Mouse (Mus musculus) layer of hippocampus, postnatal 36 days (tissue): ENCODE measurements around the gene 9430097D07Rik. TPM values are rescaled to one million over a fixed set of nuclear protein-coding genes. Genes with fewer than 3 reads are reported as not detected.
A peak's percentile ranks its signal among the peaks of the same experiment; 100 is the strongest.

Experiments
- DNase-seq, 2 experiments: peaks; one replicate each; pipeline ENCODE4 v3.0.0; 2022
- total RNA-seq, 2 experiments: library from RNA; stranded (reverse); gene quantifications; 2 replicates each; pipeline ENCODE4 v1.2.3; 2021

The 9430097D07Rik gene
- total RNA-seq, 2 experiments from 2014 or later: 0.37 to 1.0 TPM

DNA sequence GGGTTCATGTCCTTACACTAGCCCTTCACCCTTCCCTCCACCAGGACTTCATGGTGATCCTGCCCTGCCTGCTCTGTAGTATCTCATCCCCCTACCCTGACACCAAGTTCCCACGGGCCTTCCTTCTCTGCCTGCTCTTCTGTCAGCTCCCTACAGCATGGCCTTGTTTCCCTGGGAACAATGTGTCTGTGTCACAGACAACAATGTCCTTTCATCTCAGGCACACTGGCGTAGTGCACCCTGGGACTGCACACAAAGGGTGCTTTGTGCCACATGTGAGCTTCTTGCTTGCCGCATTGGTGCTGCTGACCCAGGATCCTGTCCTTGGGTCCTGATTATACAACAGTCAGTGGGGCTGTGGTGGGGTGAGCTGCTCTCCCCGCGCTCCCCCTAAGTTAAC is 15.9 kb downstream of the 9430097D07Rik start:
- DNase-seq: peak; percentile 53 to 57

DNA sequence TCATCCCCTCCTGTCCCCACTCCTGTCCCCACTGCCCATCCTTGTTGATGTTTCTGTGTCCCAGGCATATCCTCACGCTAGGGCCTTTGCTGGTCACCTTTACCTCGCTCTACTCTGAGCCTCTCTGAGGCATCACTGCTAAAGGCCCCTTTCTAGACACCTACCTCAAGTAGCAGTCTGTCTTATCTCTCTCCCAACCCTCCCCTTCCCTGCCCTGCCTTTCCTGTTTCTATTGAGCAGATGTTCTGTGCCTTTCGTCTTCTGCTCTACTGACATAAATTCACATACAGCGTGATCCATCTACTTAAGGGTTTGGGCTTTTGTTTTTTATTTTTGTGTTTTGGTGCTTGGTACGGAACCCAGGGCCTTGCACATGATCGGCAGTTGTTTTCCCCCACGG is 19.5 kb downstream of the 9430097D07Rik start:
- DNase-seq: no peak

DNA sequence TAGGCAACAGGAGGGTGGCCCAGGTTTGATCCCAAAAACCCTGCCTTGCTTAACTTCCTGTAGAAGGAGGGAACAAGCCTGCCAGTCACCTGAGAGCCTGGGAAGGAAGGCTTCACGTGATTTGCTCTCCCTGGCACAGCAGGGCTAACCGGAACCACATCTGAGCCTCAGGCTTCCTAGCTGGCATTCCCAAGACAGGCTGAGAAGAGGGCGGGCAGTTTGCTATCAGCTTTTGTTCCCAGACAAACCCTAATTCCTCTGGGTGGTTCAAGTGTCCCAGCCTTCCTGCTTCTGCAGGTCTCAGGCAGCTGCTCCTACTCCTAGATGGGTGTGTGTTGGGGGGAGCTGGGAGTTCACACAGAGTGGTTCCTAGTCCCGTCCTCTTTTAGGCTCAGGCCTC is 20.0 kb downstream of the 9430097D07Rik start:
- no peak for DNase-seq

DNA sequence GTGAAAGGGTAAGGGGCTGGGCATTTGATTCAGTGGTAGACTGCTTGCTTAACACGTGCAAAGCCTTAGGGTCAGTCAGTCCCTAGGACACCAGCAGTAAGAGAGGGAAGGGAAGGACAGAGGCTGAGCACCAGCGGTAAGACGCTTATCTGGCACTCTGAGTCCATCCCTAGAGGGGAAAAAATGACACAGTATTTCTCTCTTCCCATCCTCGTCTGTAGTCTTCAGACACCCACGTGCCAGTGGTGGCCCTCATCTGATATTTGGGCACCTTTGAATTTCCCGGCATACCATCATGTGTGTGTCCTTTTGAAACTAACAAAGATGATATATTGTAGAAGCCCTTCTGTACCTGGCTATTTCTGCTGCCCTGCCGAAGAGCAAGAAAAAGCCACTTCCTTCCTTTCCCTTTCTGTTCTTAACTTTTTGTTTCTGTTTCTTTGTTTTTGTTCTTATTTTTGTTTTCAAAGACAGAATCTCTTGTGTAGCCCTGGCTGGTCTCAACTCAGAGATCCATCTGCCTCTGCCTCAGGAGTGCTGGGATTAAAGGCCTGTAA is 21.8 kb downstream of the 9430097D07Rik start:
- DNase-seq: no peak

DNA sequence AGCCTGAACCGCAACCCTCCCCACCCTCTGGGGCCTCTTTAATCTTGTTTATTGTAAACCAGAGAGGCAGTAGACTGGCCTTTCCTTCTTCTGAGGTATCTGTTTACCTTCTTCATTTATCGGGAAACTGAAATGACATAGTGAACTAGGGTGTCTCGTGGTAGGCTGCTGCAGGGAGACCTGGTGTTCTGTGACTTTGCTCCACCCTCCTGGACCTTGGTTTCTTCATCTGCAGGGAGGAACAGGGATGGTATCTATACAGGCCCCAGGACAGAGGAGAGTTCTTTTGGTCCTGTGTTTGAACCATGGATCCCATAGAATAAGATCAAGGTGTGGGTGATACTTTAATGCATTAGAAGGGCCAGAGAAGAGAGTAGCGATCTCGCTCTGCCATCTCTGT is 24.2 kb downstream of the 9430097D07Rik start:
- no peak for DNase-seq

DNA sequence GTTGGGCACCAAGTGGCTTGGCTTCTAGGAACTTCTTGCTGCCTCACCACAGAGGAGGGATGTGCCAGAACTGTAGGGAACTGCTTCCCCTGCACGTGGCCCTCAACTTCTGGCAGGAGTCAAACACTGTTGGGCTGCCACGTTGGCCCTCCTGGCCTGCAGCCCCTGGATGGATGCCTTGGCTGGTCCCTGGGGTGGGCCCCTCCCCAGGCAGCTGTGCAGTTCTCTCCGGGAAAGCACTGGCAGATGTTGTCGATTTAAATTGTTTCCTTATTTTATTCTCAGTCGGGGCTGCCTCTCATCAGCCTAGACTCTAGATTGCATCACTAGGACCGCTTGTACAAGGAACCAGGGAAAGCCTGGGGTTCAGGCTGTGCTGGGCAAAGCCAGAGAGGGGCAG is 25.7 kb downstream of the 9430097D07Rik start:
- peak in 1 of 2 experiments; percentile 47 for DNase-seq

DNA sequence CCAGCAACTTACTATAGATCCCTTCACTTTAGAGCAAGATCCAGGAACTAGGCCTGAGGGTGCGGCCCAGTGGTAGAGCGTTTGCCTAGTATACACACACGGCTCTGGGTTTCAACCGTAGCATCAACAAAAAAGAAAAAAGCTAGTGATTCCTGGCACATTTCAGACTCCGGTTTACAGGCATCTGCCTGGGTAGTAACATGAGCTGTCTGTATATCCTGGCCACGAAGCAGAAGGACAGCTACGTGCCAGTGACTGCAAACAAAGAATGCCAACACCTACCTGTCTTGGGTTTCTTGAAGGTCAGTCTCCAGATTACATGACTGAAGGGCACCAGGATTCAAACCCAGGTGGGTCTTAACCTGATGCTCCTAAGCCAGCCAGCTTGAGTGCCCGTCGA is 26.3 kb downstream of the 9430097D07Rik start:
- DNase-seq: no peak

DNA sequence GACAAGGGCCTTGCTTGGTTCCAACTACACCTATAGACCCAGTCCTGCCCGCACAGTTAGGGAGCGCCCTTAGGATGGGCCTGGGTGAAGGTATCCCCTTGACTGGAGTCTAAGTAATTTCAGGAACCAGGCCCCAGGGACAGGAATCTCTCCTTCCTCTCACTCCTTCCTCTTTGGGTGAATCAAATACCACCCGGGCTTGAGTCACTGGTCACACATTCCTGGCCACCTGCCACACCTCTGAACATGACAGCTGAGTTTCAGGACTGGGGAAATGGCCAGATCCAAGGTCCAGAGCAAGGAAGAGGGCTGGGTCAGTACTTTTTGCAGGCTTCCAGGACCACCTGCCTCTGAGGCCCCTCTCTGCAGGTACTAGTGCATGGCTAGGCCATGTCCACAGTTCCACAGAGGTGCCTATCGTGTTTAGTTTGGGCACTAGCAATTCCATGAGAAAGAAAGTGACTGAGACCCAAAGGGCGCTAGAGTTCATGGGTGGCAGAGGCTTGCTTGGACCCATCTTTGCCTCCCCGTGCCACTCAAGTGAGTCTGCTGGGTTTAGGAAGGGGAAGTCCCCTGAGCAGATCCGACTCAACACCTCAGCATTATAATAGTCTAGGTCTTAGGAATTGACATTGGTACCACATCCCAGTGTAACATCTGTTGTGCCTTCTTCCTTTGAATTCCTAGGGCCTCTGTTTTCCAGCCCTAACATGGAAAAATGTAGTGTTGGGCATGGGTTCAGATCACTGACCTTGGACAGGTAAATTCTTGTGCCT is 27.3 kb downstream of the 9430097D07Rik start:
- no peak for DNase-seq

DNA sequence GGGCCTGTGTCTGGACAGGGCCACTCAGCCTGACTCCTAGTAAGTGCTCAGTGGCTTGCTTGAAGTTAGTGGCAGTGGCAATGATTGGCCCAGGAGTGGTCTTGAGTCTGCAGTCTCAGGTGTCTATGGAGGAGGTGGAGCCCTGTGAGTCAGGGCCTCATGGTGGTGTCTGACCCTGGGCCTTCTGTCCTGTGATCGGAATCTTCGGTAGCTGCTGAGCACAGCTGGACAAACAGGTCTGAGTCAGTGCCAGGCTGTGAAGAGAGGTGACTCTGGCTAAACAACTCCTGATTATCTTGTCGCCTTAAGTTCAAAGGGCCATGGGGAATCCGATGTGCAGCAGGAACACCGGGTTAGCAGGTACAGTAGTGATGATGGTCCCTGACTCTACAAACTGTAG is 28.1 kb downstream of the 9430097D07Rik start:
- no peak for DNase-seq

DNA sequence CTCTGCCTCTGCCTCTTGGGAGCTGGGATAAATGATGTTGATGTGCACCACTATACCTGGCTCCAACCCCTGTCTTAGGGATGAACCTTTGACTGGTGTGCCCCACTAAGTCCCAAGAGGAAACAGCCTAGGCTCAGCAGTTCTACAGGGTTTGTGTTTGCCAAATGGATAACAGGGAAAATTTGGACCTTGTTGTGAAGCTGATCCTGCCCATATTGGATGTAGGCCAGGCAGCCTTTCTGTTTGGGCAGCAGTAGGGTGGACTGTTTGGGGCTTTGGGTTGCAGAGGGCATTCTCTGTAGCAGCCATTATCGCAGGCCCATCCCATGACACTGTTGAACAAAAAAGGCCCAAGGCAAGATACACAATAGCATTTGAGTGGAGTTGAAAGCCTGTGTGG is 28.5 kb downstream of the 9430097D07Rik start:
- DNase-seq: no peak

DNA sequence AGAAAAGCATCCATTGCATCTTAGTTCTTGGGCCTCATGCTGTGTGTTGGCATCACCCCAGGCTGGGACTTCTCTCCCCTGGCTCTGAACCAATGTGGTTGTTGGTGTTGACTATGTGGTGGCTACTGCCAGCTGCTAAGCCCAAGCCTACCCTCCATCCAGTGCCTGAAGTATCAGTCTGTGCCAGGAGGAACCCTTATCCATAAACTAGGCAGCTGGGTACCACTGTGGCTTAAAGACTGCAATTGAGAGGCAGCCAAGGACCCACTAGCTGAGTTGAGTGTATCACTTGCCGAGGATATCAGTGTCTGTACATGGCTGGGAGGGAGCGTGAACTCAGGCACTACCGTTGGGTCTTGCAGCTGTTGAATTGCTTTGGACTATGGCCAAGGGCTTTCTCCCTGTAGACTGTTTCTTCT is 32.4 kb downstream of the 9430097D07Rik start:
- peak in 1 of 2 experiments; percentile 40 for DNase-seq

DNA sequence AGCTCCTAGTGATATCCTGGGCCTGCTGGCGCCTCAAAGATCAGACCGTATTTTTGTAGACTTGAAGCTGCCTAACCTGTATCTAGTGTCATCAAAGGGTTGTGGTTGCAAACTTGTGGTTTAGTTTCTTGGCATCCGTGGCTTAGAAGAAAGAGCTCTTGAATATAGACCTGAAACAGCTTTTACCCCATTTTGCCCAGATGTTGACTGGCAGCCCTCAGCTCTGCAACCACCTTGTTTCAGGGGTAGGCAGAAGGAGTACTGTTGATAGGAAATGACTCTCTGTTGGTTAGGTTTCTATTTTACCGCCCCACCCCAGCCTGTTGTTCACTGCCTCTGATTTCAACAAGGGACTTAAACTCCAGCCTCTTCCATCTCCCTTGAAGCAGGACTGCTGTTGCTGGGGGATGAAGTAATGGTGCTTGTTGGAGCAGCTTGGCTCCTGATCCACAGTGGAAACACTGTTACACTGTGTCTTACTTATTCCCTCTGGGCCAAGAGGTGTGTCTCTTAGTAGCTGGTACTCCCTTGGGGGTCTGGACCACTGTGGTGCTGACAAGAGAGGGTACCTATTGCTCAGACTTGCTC is 33.4 kb downstream of the 9430097D07Rik start:
- DNase-seq: no peak

DNA sequence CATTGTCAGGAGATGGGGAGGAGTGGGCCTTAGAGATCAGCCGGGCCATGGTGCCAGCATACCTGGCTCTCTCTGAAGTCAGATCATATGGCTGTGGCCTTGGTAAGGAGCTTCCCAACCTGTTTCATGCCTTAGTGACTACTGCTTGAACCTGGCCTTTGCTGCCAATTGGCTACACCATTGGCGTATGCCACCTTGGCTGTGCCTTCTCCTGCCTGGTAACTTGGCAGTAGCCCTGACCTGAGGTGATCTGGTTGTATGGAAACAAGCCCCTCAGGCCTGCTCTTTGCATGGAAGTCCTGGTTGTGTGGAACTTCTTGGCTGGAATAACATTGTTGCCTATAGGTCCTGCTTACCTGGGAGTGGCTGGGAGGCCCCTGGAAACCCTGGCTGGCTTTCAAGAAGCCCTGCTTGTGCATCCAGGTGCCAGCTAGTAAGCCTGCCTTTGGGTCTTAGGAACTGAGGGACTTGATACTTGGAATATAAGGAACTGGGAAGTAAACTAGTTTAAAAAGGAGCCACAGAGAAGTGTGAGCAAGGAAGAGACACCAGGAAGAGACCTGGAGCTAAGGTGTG is 34.1 kb downstream of the 9430097D07Rik start:
- DNase-seq: no peak

DNA sequence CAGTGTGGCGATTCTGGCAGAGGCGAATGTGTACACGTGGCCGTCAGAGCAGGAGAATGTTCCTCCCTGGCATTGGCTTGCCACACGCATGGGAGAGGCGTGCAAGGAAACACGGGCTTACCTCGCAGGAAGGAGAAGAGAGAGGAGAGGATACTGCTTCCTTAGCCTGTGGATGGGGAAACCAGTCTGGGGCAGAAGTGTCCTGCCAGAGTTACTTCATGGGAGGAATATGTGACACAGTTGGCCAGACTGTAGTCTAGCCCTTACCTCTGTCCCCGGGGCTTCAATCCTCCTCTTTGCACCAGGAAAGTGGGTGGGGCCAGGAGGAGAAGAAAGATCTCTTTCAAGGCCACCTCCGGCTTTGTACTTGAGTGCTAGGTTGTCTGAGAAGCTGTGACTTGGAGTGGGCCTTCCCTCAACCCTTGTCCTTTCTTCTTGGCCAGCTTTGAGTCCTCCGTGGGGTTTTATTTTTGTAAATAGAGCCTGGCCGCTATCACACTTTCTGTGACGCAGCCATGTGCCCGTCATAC is 36.0 kb downstream of the 9430097D07Rik start:
- DNase-seq: no peak

DNA sequence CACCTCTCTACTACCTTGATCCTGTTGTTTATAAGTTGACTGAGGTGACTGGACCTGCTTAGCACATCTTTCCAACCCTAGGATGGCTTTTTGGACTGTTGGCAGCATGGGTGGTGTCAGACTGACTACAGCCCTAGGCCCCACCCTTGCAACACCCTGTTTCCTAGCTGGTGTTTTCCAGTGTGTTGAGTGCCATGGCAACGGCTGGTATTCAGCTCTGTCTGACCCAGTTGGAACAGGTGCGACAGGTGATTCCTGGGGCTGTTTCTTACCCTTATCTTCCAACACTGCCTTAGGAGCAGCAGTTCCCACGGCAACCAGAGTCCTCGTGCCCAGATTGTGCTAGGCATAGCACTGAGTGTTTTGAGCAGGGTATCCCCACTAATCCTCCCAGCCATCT is 37.0 kb downstream of the 9430097D07Rik start:
- no peak for DNase-seq

DNA sequence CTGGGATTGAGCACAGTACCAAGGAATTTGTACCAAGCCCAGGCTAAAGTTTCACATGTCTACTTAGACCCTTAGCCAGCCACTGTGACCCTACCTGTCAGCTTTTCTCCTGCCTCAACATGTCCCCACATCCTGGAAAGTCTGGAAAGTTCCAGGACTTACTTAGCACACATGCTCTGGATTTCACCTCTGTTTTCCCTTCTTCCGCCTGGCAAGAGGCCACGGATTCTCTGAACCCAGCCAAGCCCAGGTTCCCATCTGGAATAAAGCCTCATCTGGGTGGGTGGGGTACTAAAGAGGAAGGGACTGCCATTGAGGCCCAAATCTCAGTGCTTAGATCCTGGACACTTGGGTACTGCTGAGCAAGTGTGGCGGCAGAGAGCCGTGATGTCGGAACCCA is 37.5 kb downstream of the 9430097D07Rik start:
- no peak for DNase-seq

DNA sequence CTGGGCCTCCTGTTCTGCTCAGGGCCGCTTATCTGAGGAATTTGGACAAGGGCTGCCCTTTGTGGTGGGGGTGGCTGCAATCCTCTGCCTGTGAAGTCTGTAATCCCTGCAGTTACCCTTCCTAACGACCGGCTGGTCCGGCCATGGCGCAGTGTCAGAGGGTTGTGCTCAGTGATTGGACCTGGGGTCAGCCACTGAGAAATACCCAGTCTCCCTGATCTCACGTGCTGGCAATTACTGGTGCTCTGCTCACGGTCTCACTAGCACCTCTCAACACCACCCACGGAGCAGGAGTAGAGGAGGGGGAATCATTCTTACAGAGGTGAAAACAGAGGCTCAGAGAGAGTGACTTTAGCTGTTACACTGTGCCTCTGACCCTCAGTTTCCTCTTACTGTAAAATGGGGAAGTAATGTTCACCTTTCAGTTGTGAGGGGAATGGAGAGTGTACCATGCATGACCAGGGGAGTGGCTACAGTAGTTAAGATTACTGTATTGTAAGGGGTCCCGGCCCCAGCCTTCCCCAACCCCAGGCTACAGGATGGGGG is 38.1 kb downstream of the 9430097D07Rik start:
- no peak for DNase-seq

DNA sequence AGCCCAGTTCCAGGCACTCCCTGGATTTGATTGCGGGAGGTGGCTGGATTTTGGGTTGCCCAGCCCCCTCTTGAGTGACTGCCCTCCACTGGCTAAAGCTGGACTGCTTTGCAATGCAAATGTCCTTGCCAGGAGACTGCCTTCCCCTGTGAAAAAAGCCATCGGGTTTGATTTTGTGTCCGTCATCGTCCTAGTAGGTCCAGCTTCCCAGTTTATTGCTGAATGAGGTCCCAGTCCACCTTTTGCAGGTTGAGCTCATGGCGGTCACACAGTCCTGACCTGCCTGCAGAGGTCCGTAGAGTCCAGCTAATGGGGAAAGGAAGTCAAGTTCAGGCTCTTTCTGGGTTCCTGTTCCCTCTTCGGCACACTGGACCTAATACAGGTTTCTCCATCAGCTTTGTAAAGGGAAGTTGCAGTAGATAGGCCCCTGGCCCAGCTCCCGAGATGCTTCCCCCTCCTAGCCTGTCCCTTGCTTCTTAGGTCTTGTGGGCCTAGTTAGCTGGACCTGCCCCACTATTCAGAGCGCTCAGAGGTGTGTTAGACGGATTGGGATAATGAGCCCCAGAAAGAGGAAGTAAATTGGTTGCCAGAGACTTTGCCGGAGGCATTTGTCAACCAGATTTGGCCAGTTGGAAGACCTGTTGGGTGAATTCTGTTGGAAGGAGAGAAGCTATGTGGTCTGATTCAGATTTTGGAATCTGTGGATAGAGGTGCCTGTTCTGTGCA is 38.7 kb downstream of the 9430097D07Rik start:
- peak; percentile 61 to 74 for DNase-seq

DNA sequence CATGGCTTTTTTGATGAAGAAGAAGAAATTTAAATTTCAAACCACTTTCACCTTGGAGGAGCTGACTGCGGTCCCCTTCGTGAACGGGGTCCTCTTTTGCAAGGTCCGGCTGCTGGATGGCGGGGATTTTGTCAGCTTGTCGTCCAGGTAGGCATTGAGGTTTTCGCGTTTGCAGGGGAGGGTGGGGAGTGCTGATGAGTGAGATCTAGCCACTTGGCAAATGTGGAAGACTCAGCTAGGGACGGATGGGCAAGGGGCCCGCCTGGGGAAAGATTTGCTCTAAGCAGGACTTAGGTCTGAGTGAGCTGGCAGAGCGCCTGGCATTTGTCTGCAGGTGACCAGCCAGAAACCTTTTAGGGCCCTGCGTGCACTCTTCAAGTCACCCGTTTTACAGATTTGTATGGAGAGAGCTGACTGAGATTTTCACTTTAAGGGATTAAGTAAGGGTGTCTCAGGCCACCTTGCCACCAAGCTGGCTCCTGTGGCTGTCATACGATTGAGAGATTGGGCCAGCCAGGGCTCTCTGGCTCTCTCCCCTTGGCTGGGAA is 39.3 kb downstream of the 9430097D07Rik start:
- no peak for DNase-seq

DNA sequence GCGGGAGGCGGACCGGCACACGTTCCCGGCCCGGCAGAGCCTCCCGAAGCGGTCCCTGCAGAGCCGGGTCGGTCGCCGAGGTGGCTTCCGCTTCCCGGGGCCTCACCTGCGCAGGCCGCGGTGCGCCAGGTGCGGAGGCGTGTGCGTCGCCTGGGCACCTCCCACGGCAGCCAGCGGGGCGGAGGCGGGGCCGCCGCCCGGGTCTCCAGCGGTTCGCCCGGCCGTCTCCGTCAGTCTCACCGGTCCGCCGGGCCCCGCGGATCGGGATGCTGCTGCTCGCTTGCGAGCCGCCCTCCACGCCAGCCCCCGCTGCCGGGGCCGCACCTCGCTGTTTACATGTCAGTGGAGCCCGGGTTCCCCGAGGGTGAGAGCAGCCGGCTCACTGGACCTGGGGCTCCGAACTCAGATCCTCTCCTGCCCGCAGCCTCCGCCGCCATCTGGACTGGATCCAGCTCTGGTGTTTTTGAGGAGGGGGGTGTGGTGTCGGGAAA is 39.9 kb downstream of the 9430097D07Rik start:
- DNase-seq: peak; percentile 46 to 57

DNA sequence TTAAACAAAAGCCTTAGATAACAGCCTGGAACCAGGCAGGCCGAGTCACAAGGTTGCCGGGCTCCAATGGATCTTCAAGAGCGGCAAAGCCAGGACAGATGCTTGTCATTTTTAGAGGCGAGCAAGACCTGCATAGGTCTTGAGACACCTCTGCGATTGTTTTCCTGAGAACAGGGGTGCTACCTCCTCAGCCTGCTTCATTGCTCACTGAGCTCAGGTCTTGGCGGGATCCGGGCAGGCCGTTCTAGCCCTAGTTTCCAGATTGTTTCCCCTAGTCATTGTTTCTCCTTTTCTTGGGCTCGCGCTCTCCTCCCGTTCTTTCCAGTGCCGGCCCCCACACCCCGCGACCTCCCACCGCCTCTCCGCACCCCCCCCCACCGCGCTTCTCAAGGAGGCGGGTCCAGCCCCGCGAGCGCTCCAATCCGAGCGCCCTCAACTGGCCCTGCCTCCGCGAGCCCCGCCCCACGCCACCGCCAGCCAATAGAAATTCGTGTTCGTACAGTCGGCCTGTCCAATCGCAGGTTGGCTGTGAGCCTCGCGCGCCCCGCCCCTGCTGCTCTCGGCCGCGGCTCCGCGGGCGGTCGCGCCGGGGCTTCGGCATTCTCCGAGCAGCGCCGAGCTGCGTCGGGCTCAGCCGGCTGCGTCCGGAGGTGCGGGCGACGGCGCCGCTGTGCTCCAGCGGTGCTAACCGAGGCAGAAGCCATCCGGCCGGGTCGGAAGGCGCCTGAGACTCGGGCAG is 40.6 kb downstream of the 9430097D07Rik start, which contains the start of gene Fam102a:
Gene Fam102a, plus strand, starts transcription at position 600 of the 739 bp plus-strand sequence.
- peak; percentile 99 for DNase-seq
